Mouse (Mus musculus) left cerebral cortex, adult 2 months (tissue): ENCODE data around the gene Hist1h1a. TPM values are rescaled to one million over a fixed set of nuclear protein-coding genes. Genes with fewer than 3 reads are reported as not detected.

Source experiments
- DNase-seq, 2 experiments: peaks; one replicate each; pipeline ENCODE4 v3.0.0; 2021 to 2022; ENCODE audit warnings: low spot score in 2 of 2, mixed read lengths in 1 of 2; ENCODE audit errors: extremely low spot score in 1 of 2
- H3K27ac ChIP-seq: fragments of 200-600 bp; 2 replicates; pipeline ENCODE4 v1.8.1; 2022
- H3K4me3 ChIP-seq: fragments of 200-600 bp; 2 replicates; pipeline ENCODE4 v1.8.1; 2022
- CTCF ChIP-seq: fragments of 200-600 bp; IDR thresholded peaks from 2 replicates; pipeline ENCODE4 v1.8.1; 2022; ENCODE audit warnings: antibody characterized with exemption, mild to moderate bottlenecking, moderate library complexity
- intact Hi-C: fragments of 180-260 bp; cut with DNase I; formaldehyde crosslinking; loops from one replicate; pipeline ENCODE4 v1.15.1; 2025
- total RNA-seq, 2 experiments: library from RNA; stranded (reverse); gene quantifications; 2 replicates each; pipeline ENCODE4 v1.2.3; 2021

Gene Hist1h1a
- total RNA-seq, 2 experiments from 2014 or later, result 21.6 to 22.6 TPM

- no peak overlapping the region; the same call in 1 of the 2 replicates for H3K4me3 ChIP-seq
- no peak overlapping the region for H3K27ac ChIP-seq
- no peak for DNase-seq
- TF ChIP-seq CTCF, result no peak
- intact Hi-C loops, result loop anchor here (10.0 kb wide), 1 partner anchor 310 kb away; no protein-coding TSS in a partner anchor
Observed at GRCm38 (mm10) chr13:23744421-23745380, 18.8 kb upstream of the Hist1h1a start.

DNA sequence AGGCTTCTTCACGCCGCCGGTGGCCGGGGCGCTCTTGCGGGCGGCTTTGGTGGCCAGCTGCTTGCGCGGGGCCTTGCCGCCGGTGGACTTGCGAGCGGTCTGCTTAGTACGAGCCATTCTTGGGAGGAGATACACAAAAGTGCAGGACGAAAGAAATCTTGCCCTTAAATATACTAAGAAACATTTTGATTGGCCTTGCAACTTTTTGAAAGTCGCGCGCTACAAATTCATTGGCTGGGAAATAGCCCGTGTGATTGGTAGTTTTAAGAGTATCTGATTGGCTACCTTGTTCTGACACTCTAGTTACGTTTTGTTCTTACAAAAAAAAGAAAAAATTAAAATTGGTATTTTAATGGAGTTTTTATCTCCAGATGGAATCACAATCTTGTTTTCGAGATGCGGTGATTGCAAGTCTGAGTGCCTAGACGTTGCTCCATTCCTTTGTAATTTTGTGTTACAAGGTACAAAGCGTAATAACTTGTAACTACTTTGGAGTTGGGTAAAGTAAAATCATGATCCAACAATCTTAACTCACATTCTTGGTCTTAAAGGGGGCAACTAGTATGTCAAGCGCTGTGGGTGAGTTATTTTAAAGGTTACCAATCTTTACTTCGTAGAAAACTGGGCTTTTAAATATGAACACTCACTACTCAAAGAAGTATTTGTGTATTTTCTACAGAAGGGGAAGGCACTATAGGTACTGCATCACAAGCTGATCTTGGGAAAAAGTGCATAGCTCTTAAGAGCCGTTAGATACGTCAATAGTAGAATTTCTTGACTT, 17.9 kb upstream of the Hist1h1a start, which contains the start of gene Hist1h3c:
Gene Hist1h3c, minus strand, starts transcription at position 222 of the 781 bp plus-strand sequence.
- peak; percentile 81 to 84 for DNase-seq
- intact Hi-C loops, result loop anchor here (2.0 to 10.0 kb wide), 2 partner anchors 163 to 311 kb away; no protein-coding TSS in a partner anchor
- peak within 1 kb of the TSS; percentile 98 for H3K27ac ChIP-seq
- peak within 1 kb of the TSS; percentile 55 for H3K4me3 ChIP-seq
- peak; percentile 5; the same call in 1 of the 2 replicates for TF ChIP-seq CTCF

DNA sequence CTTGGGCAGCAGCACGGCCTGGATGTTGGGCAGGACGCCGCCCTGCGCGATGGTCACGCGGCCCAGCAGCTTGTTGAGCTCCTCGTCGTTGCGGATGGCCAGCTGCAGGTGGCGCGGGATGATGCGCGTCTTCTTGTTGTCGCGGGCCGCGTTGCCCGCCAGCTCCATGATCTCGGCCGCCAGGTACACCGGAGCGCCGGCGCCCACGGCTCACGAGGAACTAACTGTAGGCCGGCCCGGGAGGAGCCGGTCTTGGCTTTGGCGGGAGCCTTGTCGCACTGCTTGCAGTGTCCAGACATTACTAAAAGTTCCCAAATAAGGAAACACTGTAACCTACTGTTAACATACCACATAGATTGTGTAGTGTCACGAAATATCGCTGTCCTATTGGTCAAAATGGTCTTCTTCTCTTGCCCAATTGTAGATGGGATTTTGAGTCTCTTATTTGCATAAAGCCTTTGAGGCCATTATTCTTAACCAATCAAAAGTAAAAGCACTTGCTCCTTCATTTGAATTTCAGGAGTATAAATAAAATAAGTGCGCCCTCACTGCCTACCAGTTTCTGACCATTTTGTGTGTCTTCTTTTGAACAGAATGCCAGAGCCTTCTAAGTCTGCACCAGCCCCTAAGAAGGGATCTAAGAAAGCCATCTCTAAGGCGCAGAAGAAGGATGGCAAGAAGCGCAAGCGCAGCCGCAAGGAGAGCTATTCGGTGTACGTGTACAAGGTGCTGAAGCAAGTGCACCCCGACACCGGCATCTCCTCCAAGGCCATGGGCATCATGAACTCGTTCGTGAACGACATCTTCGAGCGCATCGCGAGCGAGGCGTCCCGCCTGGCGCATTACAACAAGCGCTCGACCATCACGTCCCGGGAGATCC, 17.0 kb upstream of the Hist1h1a start, which contains the start of gene Hist1h2bb:
Gene Hist1h2bb, plus strand, starts transcription at position 534 of the 880 bp plus-strand sequence.
- Histone ChIP-seq H3K27ac (peak within 1 kb of the TSS; percentile 98), H3K4me3 (peak within 1 kb of the TSS; percentile 55)
- intact Hi-C loops, result loop anchor here (2.0 to 10.0 kb wide), 2 partner anchors 164 to 312 kb away; no protein-coding TSS in a partner anchor
- peak; percentile 66 for DNase-seq

DNA sequence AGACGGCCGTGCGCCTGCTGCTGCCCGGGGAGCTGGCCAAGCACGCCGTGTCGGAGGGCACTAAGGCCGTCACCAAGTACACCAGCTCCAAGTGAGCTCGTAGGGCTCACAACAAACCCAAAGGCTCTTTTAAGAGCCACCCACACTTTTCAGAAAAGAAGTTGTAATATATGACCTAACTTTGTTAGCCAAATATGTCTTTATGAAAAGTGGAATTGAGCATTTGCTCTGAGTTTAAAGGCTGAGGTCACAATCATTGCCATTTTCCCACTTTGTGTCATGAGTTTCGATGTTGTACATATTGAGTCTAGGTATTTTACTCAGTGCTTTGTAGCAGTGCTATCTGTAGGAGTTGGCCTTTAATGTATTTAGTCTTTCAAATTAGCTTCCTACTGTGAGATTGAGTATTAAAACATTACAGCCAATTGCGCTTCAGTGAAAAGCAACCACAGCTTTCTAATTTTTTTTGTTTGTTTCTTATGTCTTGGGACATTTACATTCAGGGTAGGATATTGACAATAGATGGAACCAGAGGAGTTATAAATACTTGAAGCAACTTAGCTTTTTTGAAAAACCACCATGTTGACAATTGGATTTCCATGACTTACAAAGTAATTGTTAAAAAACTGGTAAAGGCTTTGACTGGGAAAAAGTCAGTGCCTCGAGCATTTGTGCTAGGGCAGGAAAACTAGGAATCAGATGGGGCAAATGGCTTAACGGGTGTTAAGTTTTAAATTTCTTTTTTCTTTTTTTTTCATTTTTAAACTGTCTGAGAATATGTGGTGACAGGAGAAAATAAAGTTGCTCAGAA, 16.2 kb upstream of the Hist1h1a start:
- no peak for TF ChIP-seq CTCF
- Histone ChIP-seq H3K27ac (peak overlapping the region; percentile 98), H3K4me3 (peak overlapping the region; percentile 55)
- DNase-seq, result no peak
- intact Hi-C loops, result loop anchor here (2.0 to 10.0 kb wide), 2 partner anchors 164 to 312 kb away; no protein-coding TSS in a partner anchor

DNA sequence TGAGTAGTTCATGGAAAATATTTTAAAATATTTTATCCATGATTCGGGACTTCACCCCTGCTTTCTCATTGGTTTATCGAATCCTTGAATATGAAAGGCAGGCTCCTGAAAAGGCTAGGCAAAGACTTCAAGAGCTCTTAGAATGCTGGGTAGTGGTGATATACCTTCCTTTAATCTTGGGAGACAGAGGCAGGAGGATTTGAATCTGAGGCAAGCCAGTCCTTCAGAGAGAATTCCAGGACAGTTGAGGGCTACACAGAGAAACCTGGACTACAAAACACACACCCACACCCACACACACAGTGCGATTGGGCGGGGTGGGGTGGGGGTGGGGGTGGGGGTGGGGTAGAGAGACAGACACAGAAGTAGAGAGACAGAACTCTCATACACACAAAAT, 15.6 kb upstream of the Hist1h1a start:
- DNase-seq, result no peak
- 0 out of 2 replicates have a peak overlapping the region, but pooled peaks have one; percentile 11 for H3K27ac ChIP-seq
- no peak for TF ChIP-seq CTCF
- intact Hi-C loops, result loop anchor here (2.0 to 10.0 kb wide), 2 partner anchors 165 to 313 kb away; no protein-coding TSS in a partner anchor
- no peak overlapping the region for H3K4me3 ChIP-seq

GRCm38 (mm10) chr13:23749563-23750121, 13.8 kb upstream of the Hist1h1a start:
- TF ChIP-seq CTCF, result no peak
- Histone ChIP-seq H3K4me3 (no peak overlapping the region), H3K27ac (no peak overlapping the region)
- intact Hi-C loops, result loop anchor here (5.0 to 10.0 kb wide), 2 partner anchors 315 to 1997 kb away; partner anchors contain the start of genes Hist1h2ak, Hist1h2bn and Hist1h4k
- no peak for DNase-seq

DNA sequence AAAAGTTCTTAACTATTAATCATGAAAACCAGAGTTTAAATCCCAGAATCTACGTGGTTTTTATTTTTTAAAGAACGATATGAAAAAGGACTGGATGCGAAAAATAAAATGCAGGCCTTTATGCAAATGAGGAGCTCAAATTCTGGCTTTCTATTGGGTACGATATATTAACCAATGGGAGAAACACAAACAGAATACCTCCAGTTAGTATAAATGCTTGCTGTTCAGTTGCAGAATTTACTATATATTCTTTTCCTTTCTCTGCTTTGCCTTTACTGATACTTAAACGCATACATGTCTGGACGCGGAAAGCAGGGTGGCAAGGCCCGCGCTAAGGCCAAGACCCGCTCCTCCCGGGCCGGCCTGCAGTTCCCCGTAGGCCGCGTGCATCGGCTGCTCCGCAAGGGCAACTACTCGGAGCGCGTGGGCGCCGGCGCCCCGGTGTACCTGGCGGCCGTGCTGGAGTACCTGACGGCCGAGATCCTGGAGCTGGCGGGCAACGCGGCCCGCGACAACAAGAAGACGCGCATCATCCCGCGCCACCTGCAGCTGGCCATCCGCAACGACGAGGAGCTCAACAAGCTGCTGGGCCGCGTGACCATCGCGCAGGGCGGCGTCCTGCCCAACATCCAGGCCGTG, 12.5 kb upstream of the Hist1h1a start, which contains the start of gene Hist1h2ab:
Gene Hist1h2ab, plus strand, starts transcription at position 288 of the 639 bp plus-strand sequence.
- Histone ChIP-seq H3K4me3 (peak within 1 kb of the TSS; percentile 48), H3K27ac (peak within 1 kb of the TSS; percentile 88)
- DNase-seq, result peak; percentile 46 to 49
- intact Hi-C loops, result loop anchor here (5.0 kb wide), 1 partner anchor 1999 kb away; the partner anchor contains the start of genes Hist1h2ak, Hist1h2bn and Hist1h4k

GRCm38 (mm10) chr13:23751478-23751956, 11.9 kb upstream of the Hist1h1a start:
- H3K4me3 ChIP-seq, result peak overlapping the region; percentile 41
- DNase-seq, result no peak
- intact Hi-C loops, result loop anchor here (5.0 kb wide), 1 partner anchor 1999 kb away; the partner anchor contains the start of genes Hist1h2ak, Hist1h2bn and Hist1h4k
- TF ChIP-seq CTCF, result no peak
- H3K27ac ChIP-seq, result peak overlapping the region; percentile 81; the same call in 1 of the 2 replicates
